Mouse (Mus musculus): ENCODE data around the gene Gm9964.

GRCm38 (mm10) chr11:79288278-79288843 lies 8.3 kb downstream of the Gm9964 start:
- TF ChIP-seq CTCF (IDR thresholded peaks at IDR 0.05; ENCODE audit: extremely low read depth, insufficient read depth, low read length): no peak
- TF ChIP-seq POLR2A (IDR thresholded peaks at IDR 0.05; ENCODE audit: extremely low read depth, insufficient read depth, low read length): no peak

Measured in cortical plate, adult 2 months (tissue).